Mouse (Mus musculus): ENCODE measurements at regions not wholly inside any gene's neighbourhood (a gene's known extent, or its start where the extent isn't known, plus 50 kb on each side); places are given as distances from the start of the nearest gene placed in this dataset.

GRCm38 (mm10) chr16:22750725-22751287 is 60.6 kb downstream of the Crygs start:
- H3K36me3 ChIP-seq (ENCODE audit: control insufficient read depth, insufficient read depth, low read length), result no peaks in the 10 kb centered on the region
- H3K27me3 ChIP-seq (ENCODE audit: control insufficient read depth, insufficient read depth, low read length), result no peaks in the 10 kb centered on the region
- H3K27ac ChIP-seq (ENCODE audit: low read length), result no peak overlapping the region
- H3K4me2 ChIP-seq (replicated peaks; ENCODE audit: low read depth, low read length), result no peak overlapping the region
- H3K4me1 ChIP-seq (ENCODE audit: control insufficient read depth, insufficient read depth, low read length), result no peaks in the 10 kb centered on the region
- no peak overlapping the region for H3K4me3 ChIP-seq (ENCODE audit: low read depth, low read length)
- H3K9ac ChIP-seq (replicated peaks; ENCODE audit: low read depth, low read length), result no peak overlapping the region
- WGBS, result 79% methylated on average over 5 of the region's 5 CpGs
- H3K9me3 ChIP-seq (ENCODE audit: control insufficient read depth, low read depth, low read length), result no peaks in the 10 kb centered on the region
- ATAC-seq (ENCODE audit: insufficient number of reproducible peaks, insufficient read depth, low FRiP score, low read depth), result no peak

GRCm38 (mm10) chr16:22744121-22744855 is 67.1 kb downstream of the Crygs start:
- H3K9ac ChIP-seq (replicated peaks; ENCODE audit: low read depth, low read length), result no peak overlapping the region
- H3K36me3 ChIP-seq (ENCODE audit: control insufficient read depth, insufficient read depth, low read length), result no peaks in the 10 kb centered on the region
- ATAC-seq (ENCODE audit: insufficient number of reproducible peaks, insufficient read depth, low FRiP score, low read depth), result no peak
- H3K27ac ChIP-seq (ENCODE audit: low read length), result no peak overlapping the region
- H3K4me2 ChIP-seq (replicated peaks; ENCODE audit: low read depth, low read length), result no peak overlapping the region
- no peaks in the 10 kb centered on the region for H3K9me3 ChIP-seq (ENCODE audit: control insufficient read depth, low read depth, low read length)
- no peaks in the 10 kb centered on the region for H3K27me3 ChIP-seq (ENCODE audit: control insufficient read depth, insufficient read depth, low read length)
- no peaks in the 10 kb centered on the region for H3K4me1 ChIP-seq (ENCODE audit: control insufficient read depth, insufficient read depth, low read length)
- 86% methylated on average over 7 of the region's 7 CpGs for WGBS
- no peak overlapping the region for H3K4me3 ChIP-seq (ENCODE audit: low read depth, low read length)

- Histone ChIP-seq H3K4me3 (ENCODE audit: low read depth, low read length) (no peak overlapping the region), H3K4me2 (replicated peaks; ENCODE audit: low read depth, low read length) (no peak overlapping the region), H3K4me1 (ENCODE audit: control insufficient read depth, insufficient read depth, low read length) (no peaks in the 10 kb centered on the region), H3K27me3 (ENCODE audit: control insufficient read depth, insufficient read depth, low read length) (no peaks in the 10 kb centered on the region), H3K36me3 (ENCODE audit: control insufficient read depth, insufficient read depth, low read length) (no peaks in the 10 kb centered on the region), H3K9ac (replicated peaks; ENCODE audit: low read depth, low read length) (no peak overlapping the region), H3K9me3 (ENCODE audit: control insufficient read depth, low read depth, low read length) (no peaks in the 10 kb centered on the region), H3K27ac (ENCODE audit: low read length) (no peak overlapping the region)
- ATAC-seq (ENCODE audit: insufficient number of reproducible peaks, insufficient read depth, low FRiP score, low read depth), result no peak
- 93% methylated on average over 1 of the region's 1 CpGs for WGBS
These were observed 67.9 kb downstream of the Crygs start for GRCm38 (mm10) chr16:22743461-22743860.

GRCm38 (mm10) chr16:22741496-22741895 is 69.9 kb downstream of the Crygs start:
- ATAC-seq (ENCODE audit: insufficient number of reproducible peaks, insufficient read depth, low FRiP score, low read depth), result 0 out of 2 replicates have a peak, but pooled peaks have one; percentile 42
- Histone ChIP-seq H3K9ac (replicated peaks; ENCODE audit: low read depth, low read length) (no peak overlapping the region), H3K36me3 (ENCODE audit: control insufficient read depth, insufficient read depth, low read length) (no peaks in the 10 kb centered on the region), H3K27ac (ENCODE audit: low read length) (no peak overlapping the region), H3K9me3 (ENCODE audit: control insufficient read depth, low read depth, low read length) (no peaks in the 10 kb centered on the region), H3K4me3 (ENCODE audit: low read depth, low read length) (no peak overlapping the region), H3K4me2 (replicated peaks; ENCODE audit: low read depth, low read length) (no peak overlapping the region), H3K4me1 (ENCODE audit: control insufficient read depth, insufficient read depth, low read length) (no peaks in the 10 kb centered on the region), H3K27me3 (ENCODE audit: control insufficient read depth, insufficient read depth, low read length) (no peaks in the 10 kb centered on the region)
- WGBS, result 33% methylated on average over 4 of the region's 4 CpGs

GRCm38 (mm10) chr16:22734529-22735022 is 76.8 kb downstream of the Crygs start:
- Histone ChIP-seq H3K9ac (replicated peaks; ENCODE audit: low read depth, low read length) (no peak overlapping the region), H3K27ac (ENCODE audit: low read length) (no peak overlapping the region), H3K4me1 (ENCODE audit: control insufficient read depth, insufficient read depth, low read length) (no peaks in the 10 kb centered on the region), H3K4me2 (replicated peaks; ENCODE audit: low read depth, low read length) (no peak overlapping the region), H3K27me3 (ENCODE audit: control insufficient read depth, insufficient read depth, low read length) (no peaks in the 10 kb centered on the region), H3K9me3 (ENCODE audit: control insufficient read depth, low read depth, low read length) (no peaks in the 10 kb centered on the region), H3K36me3 (ENCODE audit: control insufficient read depth, insufficient read depth, low read length) (no peaks in the 10 kb centered on the region), H3K4me3 (ENCODE audit: low read depth, low read length) (no peak overlapping the region)
- WGBS, result 59% methylated on average over 10 of the region's 10 CpGs
- ATAC-seq (ENCODE audit: insufficient number of reproducible peaks, insufficient read depth, low FRiP score, low read depth), result no peak

- no peak overlapping the region for H3K4me3 ChIP-seq (ENCODE audit: low read depth, low read length)
- H3K9ac ChIP-seq (replicated peaks; ENCODE audit: low read depth, low read length), result no peak overlapping the region
- WGBS, result 28% methylated on average over 11 of the region's 11 CpGs
- no peak overlapping the region for H3K27ac ChIP-seq (ENCODE audit: low read length)
- no peaks in the 10 kb centered on the region for H3K9me3 ChIP-seq (ENCODE audit: control insufficient read depth, low read depth, low read length)
- no peaks in the 10 kb centered on the region for H3K27me3 ChIP-seq (ENCODE audit: control insufficient read depth, insufficient read depth, low read length)
- ATAC-seq (ENCODE audit: insufficient number of reproducible peaks, insufficient read depth, low FRiP score, low read depth), result no peak
- no peaks in the 10 kb centered on the region for H3K36me3 ChIP-seq (ENCODE audit: control insufficient read depth, insufficient read depth, low read length)
- no peaks in the 10 kb centered on the region for H3K4me1 ChIP-seq (ENCODE audit: control insufficient read depth, insufficient read depth, low read length)
- no peak overlapping the region for H3K4me2 ChIP-seq (replicated peaks; ENCODE audit: low read depth, low read length)
These were observed 76.9 kb upstream of the Dgkg start for GRCm38 (mm10) chr16:22733772-22734528.

- H3K4me2 ChIP-seq (replicated peaks; ENCODE audit: low read depth, low read length), result no peak overlapping the region
- H3K4me3 ChIP-seq (ENCODE audit: low read depth, low read length), result no peak overlapping the region
- no peaks in the 10 kb centered on the region for H3K36me3 ChIP-seq (ENCODE audit: control insufficient read depth, insufficient read depth, low read length)
- H3K9ac ChIP-seq (replicated peaks; ENCODE audit: low read depth, low read length), result no peak overlapping the region
- H3K27me3 ChIP-seq (ENCODE audit: control insufficient read depth, insufficient read depth, low read length), result no peaks in the 10 kb centered on the region
- H3K9me3 ChIP-seq (ENCODE audit: control insufficient read depth, low read depth, low read length), result no peaks in the 10 kb centered on the region
- no peak for ATAC-seq (ENCODE audit: insufficient number of reproducible peaks, insufficient read depth, low FRiP score, low read depth)
- H3K4me1 ChIP-seq (ENCODE audit: control insufficient read depth, insufficient read depth, low read length), result no peaks in the 10 kb centered on the region
- no peak overlapping the region for H3K27ac ChIP-seq (ENCODE audit: low read length)
- 72% methylated on average over 3 of the region's 3 CpGs for WGBS
These were observed 72.1 kb upstream of the Dgkg start for GRCm38 (mm10) chr16:22729096-22729495.

GRCm38 (mm10) chr16:22725261-22725660 is 68.2 kb upstream of the Dgkg start:
- H3K4me3 ChIP-seq (ENCODE audit: low read depth, low read length), result no peak overlapping the region
- WGBS, result 85% methylated on average over 3 of the region's 3 CpGs
- H3K27me3 ChIP-seq (ENCODE audit: control insufficient read depth, insufficient read depth, low read length), result no peaks in the 10 kb centered on the region
- no peaks in the 10 kb centered on the region for H3K36me3 ChIP-seq (ENCODE audit: control insufficient read depth, insufficient read depth, low read length)
- no peak overlapping the region for H3K27ac ChIP-seq (ENCODE audit: low read length)
- H3K9me3 ChIP-seq (ENCODE audit: control insufficient read depth, low read depth, low read length), result no peaks in the 10 kb centered on the region
- no peak overlapping the region for H3K4me2 ChIP-seq (replicated peaks; ENCODE audit: low read depth, low read length)
- no peak overlapping the region for H3K9ac ChIP-seq (replicated peaks; ENCODE audit: low read depth, low read length)
- no peaks in the 10 kb centered on the region for H3K4me1 ChIP-seq (ENCODE audit: control insufficient read depth, insufficient read depth, low read length)
- no peak for ATAC-seq (ENCODE audit: insufficient number of reproducible peaks, insufficient read depth, low FRiP score, low read depth)

Measured in stomach, embryonic 14.5 days (tissue).